Mouse (Mus musculus) urinary bladder, postnatal 0 days (tissue): ENCODE results near the gene Sash1. TPM values are rescaled to one million over a fixed set of nuclear protein-coding genes. Genes with fewer than 3 reads are reported as not detected.

Source experiments
- polyA plus RNA-seq: library from polyadenylated mRNA; unstranded; fragments of >200 nt; fragmentation: Nextera tagmentation; extraction: Ambion mirVana; gene quantifications from 2 replicates; pipeline ENCODE4 v1.2.1, GENCODE M21; 2015

The Sash1 gene
- 4.7 and 4.9 TPM in 2 replicates for polyA plus RNA-seq

GRCm38 (mm10) chr10:8885630-8886527 lies at the start of gene Sash1:
Gene Sash1, minus strand, starts transcription at chr10:8886070.

